Comparison of ENCODE assay signal across 22 mouse cellular contexts in genomic region chr1:155794855-155795254, GRCm38 (mm10). TPM values are rescaled to one million over a fixed set of nuclear protein-coding genes. Genes with fewer than 3 reads are reported as not detected.
"Had no signal": no experiment of that assay in that cellular context is flagged by ENCODE, and none has a peak within 500 bp of the region (broad histone marks: within the 10 kb centered on the region; RNA-seq: fewer than 3 reads in every experiment).

No protein-coding gene starts in this region.

- H3K9ac ChIP-seq: liver, embryonic 15.5 days; lung, embryonic 14.5 days; midbrain, embryonic 12.5 days; neural tube, embryonic 13.5 days; neural tube, embryonic 15.5 days had no signal

- ATAC-seq: midbrain, embryonic 16.5 days had no signal

- DNase-seq: lung, embryonic 14.5 days; lung, postnatal 10 days; midbrain, embryonic 14.5 days; retina, postnatal 1 day; right cerebral cortex, adult 18-20 months; right cerebral cortex, postnatal 25 days; right cerebral cortex, postnatal 4 days; spleen, adult 18-20 months; thymus, adult 18-20 months; thymus, postnatal 14 days; thymus, postnatal 36 days had no signal

- H3K27ac ChIP-seq: liver, embryonic 15.5 days; midbrain, embryonic 12.5 days; neural tube, embryonic 13.5 days; neural tube, embryonic 15.5 days had no signal

- H3K4me2 ChIP-seq: liver, embryonic 15.5 days; lung, embryonic 14.5 days; midbrain, embryonic 12.5 days; neural tube, embryonic 13.5 days; neural tube, embryonic 15.5 days had no signal

- H3K27me3 ChIP-seq: liver, embryonic 15.5 days; midbrain, embryonic 12.5 days; neural tube, embryonic 13.5 days; neural tube, embryonic 15.5 days had no signal

- H3K9me3 ChIP-seq: liver, embryonic 15.5 days; midbrain, embryonic 12.5 days; neural tube, embryonic 13.5 days; neural tube, embryonic 15.5 days had no signal

- H3K4me3 ChIP-seq: liver, embryonic 15.5 days; midbrain, embryonic 12.5 days; myocyte; neural tube, embryonic 13.5 days; neural tube, embryonic 15.5 days had no signal

RNA-seq across cellular contexts. Expression of gene Lhx4, which starts 43.4 kb away (rescaled TPM):
- total RNA-seq: megakaryocyte, adult 5-6 weeks; megakaryocyte-erythroid progenitor cell, adult 5-6 weeks had no signal
- polyA plus RNA-seq: liver, embryonic 15.5 days; lung, embryonic 16.5 days; small intestine, adult 2 months; stomach, embryonic 16.5 days had no signal
